Mouse (Mus musculus) heart, postnatal 0 days (tissue): ENCODE measurements at regions not wholly inside any gene's neighbourhood (a gene's known extent, or its start where the extent isn't known, plus 50 kb on each side); places are given as distances from the start of the nearest gene placed in this dataset.

ENCODE experiments used
- ATAC-seq: fragments of 200-750 bp; cut with Nextera tagmentation; 2 replicates; pipeline ENCODE4 v1.8.0; 2017; ENCODE audit warnings: low read depth, moderate number of reproducible peaks, moderate library complexity; ENCODE audit not compliant: insufficient read depth
- DNase-seq: peaks from one replicate; pipeline ENCODE4 v3.0.0-alpha.2; 2016; ENCODE audit warnings: low spot score
- H3K27ac ChIP-seq: fragments of 300-500 bp; sonication (generic); 2 replicates; pipeline ENCODE4 v1.5.1; 2014; ENCODE audit warnings: low read depth, mild to moderate bottlenecking
- H3K27me3 ChIP-seq: fragments of 300-500 bp; sonication (generic); 2 replicates; pipeline ENCODE4 v1.6.1; 2014; ENCODE audit warnings: low read length, mixed read lengths; ENCODE audit not compliant: control insufficient read depth, insufficient read depth
- H3K36me3 ChIP-seq: fragments of 300-500 bp; sonication (generic); replicated peaks from 2 replicates; pipeline ENCODE4 v1.6.1; 2014; ENCODE audit warnings: low read length, mixed read lengths; ENCODE audit not compliant: control insufficient read depth, insufficient read depth
- H3K4me1 ChIP-seq: fragments of 300-500 bp; sonication (generic); 2 replicates; pipeline ENCODE4 v1.6.1; 2014; ENCODE audit warnings: antibody characterized with exemption; ENCODE audit not compliant: control insufficient read depth, insufficient read depth
- H3K4me2 ChIP-seq: fragments of 300-500 bp; sonication (generic); 2 replicates; pipeline ENCODE4 v1.6.1; 2014; ENCODE audit warnings: low read depth, mild to moderate bottlenecking, low read length, moderate library complexity
- H3K4me3 ChIP-seq: fragments of 300-500 bp; sonication (generic); 2 replicates; pipeline ENCODE4 v1.5.1; 2014; ENCODE audit warnings: low read depth, low read length
- H3K9ac ChIP-seq: fragments of 300-500 bp; sonication (generic); replicated peaks from 2 replicates; pipeline ENCODE4 v1.6.1; 2014; ENCODE audit warnings: low read depth, low read length, mixed read lengths
- H3K9me3 ChIP-seq: fragments of 300-500 bp; sonication (generic); replicated peaks from 2 replicates; pipeline ENCODE4 v1.6.1; 2016; ENCODE audit warnings: low read length; ENCODE audit not compliant: control insufficient read depth
- CTCF ChIP-seq: IDR thresholded peaks from 2 replicates; pipeline ENCODE4 v1.5.1; 2016; ENCODE audit warnings: antibody characterized with exemption, control low read depth, low read depth
- EP300 ChIP-seq: IDR thresholded peaks from 2 replicates; pipeline ENCODE4 v1.6.1; 2016; ENCODE audit warnings: antibody characterized with exemption, low read depth
- WGBS: fragments of 180-500 bp; shearing (Covaris S2); extraction: QIAGEN DNeasy Blood & Tissue Kit; methylation state at CpG from one replicate; pipeline ENCODE4 v1.1.7; 2014; 5-methylcytosine and 5-hydroxymethylcytosine counted together

- 9% methylated on average over 13 of the region's 13 CpGs for WGBS
- TF ChIP-seq EP300, result no peak
- TF ChIP-seq CTCF, result peak; percentile 88
- Histone ChIP-seq H3K9ac (no peak overlapping the region), H3K27ac (no peak overlapping the region), H3K4me3 (no peak overlapping the region), H3K27me3 (no peaks in the 10 kb centered on the region), H3K9me3 (no peaks in the 10 kb centered on the region), H3K36me3 (no peaks in the 10 kb centered on the region), H3K4me2 (no peak overlapping the region), H3K4me1 (no peaks in the 10 kb centered on the region)
- DNase-seq, result peak; percentile 63
- ATAC-seq, result no peak
These were observed 194.6 kb upstream of the Ednrb start for GRCm38 (mm10) chr14:104038628-104039325.

GRCm38 (mm10) chr14:104033606-104034005, 189.4 kb upstream of the Ednrb start:
- ATAC-seq, result no peak
- Histone ChIP-seq H3K27ac (no peak overlapping the region), H3K9ac (no peak overlapping the region), H3K4me1 (no peaks in the 10 kb centered on the region), H3K27me3 (no peaks in the 10 kb centered on the region), H3K36me3 (no peaks in the 10 kb centered on the region), H3K9me3 (no peaks in the 10 kb centered on the region), H3K4me2 (no peak overlapping the region), H3K4me3 (no peak overlapping the region)
- peak; percentile 16 for DNase-seq
- WGBS, result 15% methylated on average over 1 of the region's 1 CpGs
- TF ChIP-seq CTCF (peak; percentile 48), EP300 (no peak)

GRCm38 (mm10) chr14:104030784-104031470, 186.7 kb upstream of the Ednrb start:
- 58% methylated on average over 11 of the region's 11 CpGs for WGBS

GRCm38 (mm10) chr14:104029668-104030530, 185.7 kb upstream of the Ednrb start:
- no peaks in the 10 kb centered on the region for H3K36me3 ChIP-seq
- H3K4me1 ChIP-seq, result no peaks in the 10 kb centered on the region
- ATAC-seq (no peak), DNase-seq (no peak)
- no peaks in the 10 kb centered on the region for H3K27me3 ChIP-seq
- no peak overlapping the region for H3K9ac ChIP-seq
- no peak overlapping the region for H3K4me2 ChIP-seq
- H3K27ac ChIP-seq, result no peak overlapping the region
- no peak overlapping the region for H3K4me3 ChIP-seq
- 44% methylated on average over 20 of the region's 20 CpGs for WGBS
- no peaks in the 10 kb centered on the region for H3K9me3 ChIP-seq
- TF ChIP-seq EP300 (no peak), CTCF (no peak)

More at GRCm38 (mm10) chr14:104030784-104031470, 186.7 kb upstream of the Ednrb start:
- Histone ChIP-seq H3K4me2 (no peak overlapping the region), H3K36me3 (no peaks in the 10 kb centered on the region), H3K4me3 (no peak overlapping the region), H3K27ac (no peak overlapping the region), H3K4me1 (no peaks in the 10 kb centered on the region), H3K9me3 (no peaks in the 10 kb centered on the region), H3K9ac (no peak overlapping the region), H3K27me3 (no peaks in the 10 kb centered on the region)
- ATAC-seq, result no peak
- no peak for DNase-seq
- TF ChIP-seq CTCF (no peak), EP300 (no peak)

- DNase-seq (no peak), ATAC-seq (no peak)
- Histone ChIP-seq H3K4me1 (no peaks in the 10 kb centered on the region), H3K4me2 (no peak overlapping the region), H3K9ac (no peak overlapping the region), H3K27ac (no peak overlapping the region), H3K27me3 (no peaks in the 10 kb centered on the region), H3K36me3 (no peaks in the 10 kb centered on the region), H3K9me3 (no peaks in the 10 kb centered on the region), H3K4me3 (no peak overlapping the region)
- TF ChIP-seq CTCF (no peak), EP300 (no peak)
- WGBS, result 83% methylated on average over 8 of the region's 8 CpGs
These were observed 183.7 kb upstream of the Ednrb start for GRCm38 (mm10) chr14:104027900-104028285.
